Mouse (Mus musculus): ENCODE results near the gene Mybl2.

Mybl2 gene

DNA sequence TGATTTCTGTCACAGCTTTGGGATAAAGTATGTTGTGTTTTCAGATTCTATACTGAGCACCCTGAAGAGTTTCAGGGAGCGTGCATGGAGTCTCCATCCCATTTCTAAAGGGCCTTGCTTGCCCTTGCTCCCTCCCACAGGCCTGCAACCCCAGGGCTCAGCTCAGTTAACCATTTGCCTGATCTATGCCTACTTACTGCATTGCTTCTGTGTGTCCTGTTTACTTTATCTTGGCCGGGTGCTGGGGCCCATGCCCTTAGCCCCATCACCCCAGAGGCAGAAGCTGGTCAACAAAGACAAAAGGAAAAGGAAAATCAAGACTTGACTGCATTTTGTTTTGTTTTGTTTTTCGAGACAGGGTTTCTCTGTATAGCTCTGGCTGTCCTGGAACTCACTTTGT is 17.1 kb downstream of the Mybl2 start:
- no peak for DNase-seq (ENCODE audit: low spot score in 2 of 2)

DNA sequence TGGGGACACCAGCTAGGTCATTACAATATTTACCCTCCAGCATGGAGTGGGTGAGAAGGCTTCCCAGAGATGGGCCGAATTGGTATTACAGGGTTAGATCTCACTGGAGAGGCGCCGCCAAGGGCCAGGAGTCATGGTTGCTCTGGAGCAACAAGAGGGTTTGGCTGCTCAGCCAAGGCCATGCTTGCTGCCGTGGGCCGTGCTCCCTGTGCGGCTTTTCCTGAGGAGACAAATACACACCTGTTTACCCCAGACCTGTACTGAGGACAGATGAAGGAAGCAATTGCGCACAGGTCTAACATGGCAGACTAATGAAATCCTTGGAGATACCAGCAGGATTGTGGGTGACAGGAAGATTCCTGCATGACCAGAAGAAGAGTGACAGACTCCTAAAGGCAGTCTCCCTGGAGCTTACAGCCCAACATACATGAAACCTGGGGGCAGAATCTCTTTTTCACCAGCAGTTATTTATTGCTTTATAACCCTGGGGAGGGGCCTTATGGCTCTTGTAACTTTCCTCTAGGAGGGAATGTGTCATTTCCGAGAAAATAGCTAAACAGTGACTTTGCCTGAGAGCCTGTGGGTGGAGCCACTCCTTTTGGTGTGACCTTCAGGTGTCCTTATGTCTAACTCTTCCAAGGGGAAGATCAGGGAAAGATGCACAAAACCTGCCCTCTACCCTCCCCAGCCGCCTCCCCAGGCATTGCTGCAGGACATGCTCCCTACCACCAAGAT is 18.7 kb downstream of the Mybl2 start:
- DNase-seq (ENCODE audit: low spot score in 2 of 2): no peak

DNA sequence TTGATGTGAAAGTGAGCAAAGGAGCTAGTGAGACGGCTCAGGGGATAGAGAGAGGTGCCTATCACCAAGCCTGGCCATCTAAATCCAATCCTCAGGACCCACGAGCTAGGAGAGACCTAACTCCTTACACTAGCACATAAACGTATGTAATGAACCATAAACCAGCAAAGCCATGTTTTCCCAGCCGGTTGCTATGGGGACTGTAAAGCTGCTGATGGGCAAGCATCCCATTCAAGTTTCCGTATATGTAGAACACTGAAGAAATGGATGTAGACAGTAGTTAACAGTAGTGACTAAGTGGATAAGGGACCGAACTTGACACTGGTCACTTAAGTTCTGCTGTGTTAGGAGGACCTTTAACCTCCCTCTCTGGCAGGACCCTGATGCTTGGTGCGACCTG is 19.5 kb downstream of the Mybl2 start:
- no peak for DNase-seq (ENCODE audit: low spot score in 2 of 2)

DNA sequence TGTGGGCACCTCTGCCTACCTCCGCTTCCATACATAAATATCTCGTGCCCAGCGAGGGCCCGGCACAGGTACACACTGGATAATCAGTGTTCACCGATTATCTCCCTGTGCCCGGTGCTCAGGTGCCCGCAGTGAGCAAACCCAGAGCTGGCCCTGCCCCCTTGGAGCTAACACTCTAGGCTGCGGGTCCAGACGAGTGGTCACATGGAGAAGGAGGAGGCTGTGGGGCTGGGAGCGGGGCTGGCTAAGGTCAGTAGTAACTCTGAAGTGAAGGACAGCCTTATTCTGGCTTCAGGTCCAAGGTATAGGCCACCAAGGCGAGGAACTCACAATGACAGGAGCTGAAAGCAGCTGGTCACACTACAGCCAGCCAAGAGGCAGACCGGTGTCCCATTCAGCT is 20.3 kb downstream of the Mybl2 start:
- DNase-seq (ENCODE audit: low spot score in 2 of 2): no peak

DNA sequence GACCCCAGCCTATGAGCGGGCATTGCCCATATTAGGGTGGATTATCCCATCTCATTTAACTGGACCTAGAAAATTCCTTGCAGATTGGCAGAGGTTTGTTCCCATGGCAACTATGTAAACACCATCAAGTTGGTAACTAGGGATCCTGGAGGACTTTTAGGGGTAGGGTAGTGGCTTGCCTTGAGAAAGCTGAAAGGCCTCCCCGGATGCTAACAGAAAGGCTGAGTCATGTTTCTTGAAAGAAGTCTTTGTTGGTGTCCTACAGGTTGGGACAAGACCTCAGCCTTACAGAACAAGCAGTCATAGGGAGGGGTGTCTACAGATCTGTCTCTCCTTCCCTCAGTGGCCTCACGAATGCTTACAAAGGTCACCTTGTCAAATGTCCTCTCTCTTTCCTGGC is 20.7 kb downstream of the Mybl2 start:
- no peak for DNase-seq (ENCODE audit: low spot score in 2 of 2)

DNA sequence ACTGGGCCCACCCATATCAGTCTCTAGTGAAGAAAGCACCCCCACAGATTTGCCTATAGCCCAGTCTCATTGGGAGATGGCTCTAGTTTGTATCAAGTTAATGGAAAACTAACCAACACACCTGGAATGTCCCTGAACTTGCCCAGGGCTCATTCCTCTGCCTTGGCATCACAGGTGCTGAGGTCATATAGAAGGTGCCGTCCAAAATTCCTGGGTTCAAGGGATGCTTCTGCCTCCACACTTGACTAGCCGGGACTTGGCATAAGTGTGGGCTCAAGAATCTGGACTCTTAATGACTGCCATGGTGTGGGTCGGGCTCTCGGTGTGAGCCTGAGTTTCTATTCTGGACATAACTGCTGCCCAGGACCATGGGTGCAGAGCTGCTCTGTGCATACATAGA is 24.6 kb downstream of the Mybl2 start:
- DNase-seq (ENCODE audit: low spot score in 2 of 2): no peak

DNA sequence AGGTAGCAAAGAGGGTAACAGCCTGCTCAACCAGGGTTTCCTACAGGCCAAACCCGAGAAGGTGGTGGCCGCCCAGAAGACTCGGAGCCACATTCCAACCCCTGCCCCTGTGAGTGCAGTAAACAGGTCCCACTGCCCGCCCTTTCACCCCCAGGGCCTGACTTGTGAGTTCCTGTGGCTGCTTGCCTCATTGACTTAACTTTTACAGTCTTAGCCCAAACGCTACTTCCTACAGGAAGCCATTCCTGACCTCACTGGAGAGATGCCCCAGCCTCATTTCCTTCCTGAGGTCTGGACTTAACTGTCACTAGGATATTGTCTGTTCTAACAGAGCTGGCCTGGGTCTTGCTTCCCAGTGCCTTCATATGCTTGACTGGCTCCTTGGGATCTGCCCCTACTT is 28.1 kb downstream of the Mybl2 start:
- DNase-seq (ENCODE audit: low spot score in 2 of 2): no peak

DNA sequence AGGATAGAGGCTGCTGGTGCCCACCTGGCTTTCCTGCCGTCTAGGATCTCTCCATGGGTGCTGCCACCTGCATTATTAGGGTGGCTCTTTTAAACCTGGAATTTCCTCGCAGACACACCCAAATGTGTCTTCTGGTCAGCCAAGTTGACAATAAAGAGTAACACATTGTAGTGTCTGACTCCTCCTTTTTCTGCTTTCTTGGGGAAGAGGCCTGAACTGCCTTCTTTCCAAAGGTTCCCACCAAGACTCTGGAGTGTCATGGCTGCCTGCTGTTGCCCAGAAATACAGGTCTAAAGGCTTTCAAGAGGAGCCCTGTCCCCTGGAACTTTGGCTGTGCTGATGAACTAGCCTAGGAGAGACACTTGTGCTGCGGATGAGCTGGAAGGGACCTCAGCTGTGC is 30.0 kb downstream of the Mybl2 start:
- DNase-seq (ENCODE audit: low spot score in 2 of 2): no peak

DNA sequence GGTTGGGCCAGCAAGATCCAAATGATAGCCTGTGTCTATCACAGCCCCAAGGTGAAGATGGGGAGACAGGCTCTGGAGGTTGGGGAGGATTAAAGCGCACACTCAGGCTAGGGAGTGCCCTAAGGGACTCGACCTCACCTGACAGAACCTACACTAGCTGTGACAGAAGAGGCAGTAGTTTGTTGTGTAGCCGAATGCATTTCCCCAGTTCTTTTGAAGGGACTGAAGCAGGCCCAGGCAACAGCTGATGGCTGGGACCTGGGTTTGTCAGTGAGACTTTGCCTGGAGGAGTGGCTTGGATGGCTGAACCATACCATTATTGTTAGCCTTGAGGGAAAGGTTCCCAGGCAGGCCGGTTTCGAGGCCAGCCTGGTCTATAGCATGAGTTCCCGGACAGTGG is 30.6 kb downstream of the Mybl2 start:
- no peak for DNase-seq (ENCODE audit: low spot score in 2 of 2)

DNA sequence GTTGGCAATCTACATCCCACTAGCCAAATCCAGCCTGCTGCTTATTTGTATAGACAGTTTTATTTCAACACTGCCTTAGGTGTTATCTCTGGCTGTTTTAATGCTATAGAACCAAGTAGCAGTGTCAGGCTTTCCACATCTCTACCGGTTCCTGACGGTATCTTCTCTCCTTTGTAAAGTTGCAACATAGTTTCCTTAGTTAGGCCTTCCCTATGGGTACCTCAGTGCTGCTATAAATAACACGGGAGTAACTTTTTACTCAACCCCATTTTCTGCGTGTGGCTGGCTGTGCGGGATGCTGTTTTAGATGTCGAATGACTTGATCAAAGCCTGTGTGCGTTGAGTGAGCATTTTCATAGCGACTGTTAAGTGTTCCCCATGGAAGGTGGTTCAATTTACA is 32.1 kb downstream of the Mybl2 start:
- no peak for DNase-seq (ENCODE audit: low spot score in 2 of 2)

DNA sequence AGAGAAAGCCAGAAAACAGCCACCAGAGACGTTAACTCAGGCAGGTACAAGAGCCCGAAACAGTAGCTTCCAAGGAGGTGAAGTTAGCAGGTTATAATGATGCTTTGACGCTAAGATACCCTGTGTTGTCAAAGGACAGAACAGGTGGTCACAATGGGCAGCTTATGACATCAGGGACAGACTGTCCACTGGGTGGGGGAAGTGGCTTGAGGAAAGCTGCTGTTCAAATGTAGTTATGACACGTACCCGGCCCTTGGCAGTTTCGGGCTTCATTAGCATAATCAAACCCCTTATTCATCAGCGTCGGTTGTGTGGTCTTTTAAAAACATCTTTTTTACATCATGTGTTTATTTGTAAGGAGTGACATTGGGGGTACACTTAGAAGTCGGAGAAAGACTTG is 33.2 kb downstream of the Mybl2 start, which contains the start of gene Gtsf1l:
Gtsf1l (minus strand) TSS at position 128 of the 400 bp plus-strand sequence.
- DNase-seq (ENCODE audit: low spot score in 2 of 2): no peak

DNA sequence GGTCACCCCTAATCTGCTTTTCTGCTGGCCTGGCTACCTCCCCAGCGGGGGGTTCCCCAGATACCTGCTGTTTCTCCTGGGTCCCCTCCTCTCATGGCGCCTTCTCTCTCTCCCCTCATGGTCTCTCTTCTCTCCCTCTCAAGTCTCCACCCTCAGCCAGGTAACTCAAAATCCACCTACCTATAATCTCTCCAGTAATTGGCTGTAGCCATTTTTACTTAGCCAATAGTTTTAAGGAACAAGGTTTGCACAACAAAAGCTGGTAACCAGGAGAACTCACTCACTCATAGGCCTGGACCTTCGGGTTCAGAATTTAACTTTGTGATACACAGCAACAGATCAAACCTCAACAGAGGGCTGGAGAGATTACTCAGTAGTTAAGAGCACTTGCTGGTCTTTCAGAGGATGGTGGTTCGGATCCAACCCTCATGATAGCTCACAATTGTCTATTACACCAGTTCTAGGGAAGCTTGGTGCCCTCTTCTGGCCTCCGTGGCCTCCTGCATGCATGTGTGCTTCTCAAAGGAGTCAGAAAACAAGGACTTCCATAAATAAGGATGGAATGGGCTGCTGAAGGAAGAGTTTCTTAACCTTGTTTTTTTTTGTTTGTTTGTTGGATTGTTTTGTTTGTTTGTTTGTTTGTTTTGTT is 35.1 kb downstream of the Mybl2 start:
- DNase-seq (ENCODE audit: low spot score in 2 of 2): no peak

DNA sequence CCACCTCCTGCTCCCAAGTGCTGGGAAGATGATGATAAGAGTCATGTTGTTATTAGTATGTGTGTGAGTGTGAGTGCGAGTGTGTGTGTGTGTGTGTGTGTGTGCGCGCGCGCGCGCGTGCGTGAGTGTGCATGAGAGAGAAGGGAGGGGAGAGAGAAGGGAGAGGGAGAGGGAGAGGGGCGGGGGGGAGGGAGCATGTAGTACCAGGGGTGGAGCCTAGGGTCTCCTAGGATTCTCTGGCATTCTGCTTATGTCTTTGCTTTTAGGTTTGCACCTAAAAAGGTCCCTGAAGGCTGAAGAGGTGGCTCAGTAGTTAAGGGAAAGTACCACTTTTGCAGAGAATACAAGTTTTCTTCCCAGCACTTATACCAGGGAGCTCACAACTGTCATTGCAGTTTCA is 40.4 kb downstream of the Mybl2 start:
- DNase-seq (ENCODE audit: low spot score in 2 of 2): no peak

DNA sequence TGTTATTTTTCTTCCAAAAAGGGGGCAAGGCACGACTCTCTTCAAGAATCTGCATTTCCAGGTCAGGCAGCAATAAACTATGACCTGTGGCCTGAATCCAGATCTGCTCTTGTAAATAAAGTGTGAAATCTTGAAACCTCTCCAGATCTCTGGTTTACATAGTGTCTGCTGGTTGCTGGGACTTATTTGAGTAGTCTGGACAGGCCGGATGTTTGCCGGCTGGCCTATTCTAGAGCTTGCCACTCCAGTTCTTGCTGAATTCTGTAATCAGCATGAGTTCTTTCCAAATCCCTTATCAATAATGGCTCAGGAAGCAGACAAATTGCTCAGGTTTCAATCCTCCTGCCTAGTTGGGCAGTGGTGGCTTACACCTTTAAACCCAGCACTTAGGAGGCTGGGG is 41.3 kb downstream of the Mybl2 start:
- no peak for DNase-seq (ENCODE audit: low spot score in 2 of 2)

DNA sequence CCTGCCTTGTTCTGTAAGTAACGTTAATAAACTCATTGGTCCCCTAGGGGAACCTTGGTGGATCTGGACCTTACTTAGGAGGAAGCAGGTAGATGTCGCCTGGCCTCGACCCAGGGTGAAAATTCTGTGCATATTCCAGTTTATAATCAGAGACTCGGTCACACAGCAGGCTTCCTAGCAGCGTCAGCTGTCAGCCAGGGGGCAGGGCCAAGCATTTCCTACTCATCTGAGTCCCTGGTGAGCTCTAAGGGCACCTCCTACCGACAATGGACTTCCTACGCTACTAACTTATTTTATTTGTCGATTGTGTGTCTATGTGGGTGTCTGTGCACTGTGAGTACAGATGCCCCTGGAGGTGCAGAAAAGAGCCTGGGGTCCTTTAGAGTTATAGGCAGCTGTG is 45.4 kb downstream of the Mybl2 start:
- DNase-seq (ENCODE audit: low spot score in 2 of 2): no peak

DNA sequence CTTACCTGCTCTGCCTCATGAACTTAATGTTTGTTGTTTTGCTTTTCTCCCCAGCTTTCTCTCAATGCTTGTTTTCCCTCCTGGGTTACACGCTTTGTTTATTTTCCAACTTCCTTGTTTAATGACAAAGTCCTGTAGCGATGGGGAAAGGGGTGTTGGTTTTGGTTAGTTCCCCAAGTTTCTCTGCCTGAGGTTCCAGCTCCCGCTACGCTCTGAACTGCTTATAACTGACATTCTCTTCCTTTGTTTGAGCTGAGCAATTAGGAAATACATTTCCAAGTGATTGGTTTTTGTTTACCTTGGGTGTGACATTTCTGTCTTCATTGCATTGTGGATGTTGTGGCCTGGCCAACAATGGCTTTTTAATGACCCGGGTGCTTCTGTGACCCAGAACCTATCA is 46.1 kb downstream of the Mybl2 start:
- DNase-seq (ENCODE audit: low spot score in 2 of 2): no peak

DNA sequence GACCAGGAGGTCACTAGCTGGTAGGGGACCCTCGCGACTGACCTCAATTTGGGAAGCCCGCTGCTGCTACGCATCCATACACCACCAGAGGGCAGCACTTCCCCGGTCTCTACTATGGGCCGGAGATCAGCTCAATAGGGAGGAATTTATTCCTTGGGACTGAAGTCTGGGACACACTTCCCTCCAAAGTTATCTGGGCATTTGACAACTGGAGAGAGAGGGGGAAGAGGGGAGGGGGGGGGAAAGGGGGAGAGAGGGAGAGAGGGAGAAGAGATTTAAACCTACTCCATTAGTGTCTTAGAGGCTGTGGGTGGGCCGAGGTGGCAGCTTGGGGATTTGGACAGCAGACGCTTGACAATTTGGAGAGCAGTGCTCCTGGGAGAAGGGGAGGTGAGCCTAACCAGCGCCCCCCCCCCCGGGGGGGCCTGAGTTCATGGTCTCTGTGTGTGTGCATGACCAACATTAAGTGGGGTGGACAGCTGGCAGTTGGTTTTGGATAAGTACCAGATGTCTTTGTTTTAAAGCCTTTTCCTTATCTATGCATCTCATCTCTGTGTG is 47.2 kb downstream of the Mybl2 start:
- DNase-seq (ENCODE audit: low spot score in 2 of 2): peak in 1 of 2 experiments; percentile 19

DNA sequence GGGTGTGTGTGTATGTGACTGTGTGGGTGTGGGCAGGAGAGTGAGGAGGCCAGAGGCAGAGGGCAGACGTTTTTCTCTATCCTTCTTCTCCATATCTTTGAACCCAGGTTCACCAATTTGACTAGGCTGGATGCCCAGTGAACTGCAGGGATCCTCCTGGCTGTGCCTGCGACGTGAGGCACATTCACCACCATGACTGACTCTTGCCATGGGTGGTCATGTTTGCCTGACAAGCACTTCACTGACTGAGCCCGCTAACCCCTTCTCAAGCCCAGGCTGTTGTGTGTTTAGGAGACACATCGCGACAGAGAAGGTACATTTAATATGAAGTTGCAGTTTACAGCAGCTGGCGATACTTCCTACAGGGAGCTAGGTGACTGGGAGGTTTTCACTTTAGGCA is 47.7 kb downstream of the Mybl2 start:
- no peak for DNase-seq (ENCODE audit: low spot score in 2 of 2)

DNA sequence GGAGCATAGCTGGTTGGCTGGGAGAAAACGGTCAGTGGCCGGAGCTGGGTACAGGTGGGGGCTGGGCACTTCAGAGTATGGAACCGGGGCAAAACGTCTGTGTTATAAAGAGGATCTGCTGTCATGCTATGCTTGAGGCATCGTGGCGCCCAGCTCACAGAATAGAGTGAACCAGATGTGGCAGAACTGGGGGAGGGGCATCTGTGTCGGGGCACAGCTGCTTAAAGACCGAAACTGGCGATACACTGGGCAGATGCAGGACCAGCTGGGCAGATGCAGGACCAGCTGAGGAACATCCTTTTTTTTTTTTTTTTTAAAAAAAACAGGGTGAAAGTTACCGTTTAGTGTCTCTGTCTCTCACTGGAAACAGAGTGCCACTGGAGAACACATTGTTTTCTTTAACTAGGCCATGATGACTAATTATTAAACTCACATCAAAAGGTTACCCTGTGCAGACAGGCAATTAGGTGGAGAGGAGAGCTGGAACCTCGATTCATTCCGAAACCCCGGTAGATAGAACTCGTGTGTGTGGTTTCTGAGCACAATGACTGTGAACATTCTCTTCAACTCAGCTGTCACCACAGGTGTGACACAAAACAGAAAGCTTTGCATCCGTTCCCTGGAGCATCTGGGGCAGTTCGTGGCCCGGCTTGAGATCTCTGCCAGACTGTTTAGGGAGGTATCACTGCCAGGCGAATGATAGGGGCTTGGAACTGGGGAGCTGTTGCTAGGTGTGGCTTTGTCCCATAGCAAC is 48.6 kb downstream of the Mybl2 start:
- DNase-seq (ENCODE audit: low spot score in 2 of 2): no peak

DNA sequence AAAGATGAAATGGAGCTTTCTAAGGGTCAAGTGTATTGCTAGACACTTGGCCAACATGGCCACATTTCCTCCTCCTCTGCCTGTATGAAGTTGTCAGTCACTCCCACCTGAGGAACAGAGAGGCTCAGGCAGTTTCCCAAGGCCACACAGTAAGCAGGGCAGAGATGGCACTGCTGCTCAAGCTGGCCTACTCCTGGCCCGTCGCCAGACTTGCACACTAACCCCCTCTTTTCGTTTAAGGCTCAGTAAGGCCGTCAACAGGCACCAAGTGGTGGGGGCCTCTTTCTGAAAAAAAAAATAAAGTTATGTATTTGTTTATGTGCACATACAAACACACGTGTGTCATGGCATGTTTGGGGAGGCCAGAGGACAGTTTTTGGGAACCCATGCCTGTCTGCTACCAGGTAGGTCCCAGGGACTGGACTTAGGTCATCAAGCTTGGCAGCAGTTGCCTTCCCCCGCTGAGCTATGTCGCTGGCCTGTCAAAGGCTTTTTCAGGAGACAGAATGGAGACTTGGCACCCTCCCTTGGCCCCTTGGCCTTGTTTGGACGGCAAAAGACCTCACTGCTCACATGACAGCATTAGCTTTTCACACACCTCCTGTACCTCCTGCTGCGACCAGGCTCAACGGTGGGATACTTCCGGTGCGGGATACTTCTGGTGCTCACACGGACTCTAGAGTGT is 49.7 kb downstream of the Mybl2 start:
- DNase-seq (ENCODE audit: low spot score in 2 of 2): no peak

DNA sequence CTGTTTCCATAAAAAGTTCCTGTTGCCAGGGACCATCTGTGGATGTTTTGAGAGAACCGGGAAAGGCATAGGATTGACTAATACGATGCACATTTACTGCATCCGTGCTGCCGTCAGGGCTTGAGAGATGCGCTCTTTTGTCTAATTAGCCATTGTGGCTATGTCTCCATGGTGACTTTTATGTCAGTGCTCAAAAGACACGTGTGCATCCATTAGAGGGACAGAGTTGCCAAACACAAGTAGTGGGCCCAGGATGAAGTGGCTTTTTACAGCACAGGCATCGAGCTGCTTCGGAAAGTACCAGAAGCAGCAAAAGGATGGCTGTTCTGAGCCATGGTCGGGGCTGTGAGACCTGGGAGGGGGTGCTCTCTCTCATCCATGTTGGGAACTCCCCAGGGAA is 53.9 kb downstream of the Mybl2 start:
- DNase-seq (ENCODE audit: low spot score in 2 of 2): no peak

DNA sequence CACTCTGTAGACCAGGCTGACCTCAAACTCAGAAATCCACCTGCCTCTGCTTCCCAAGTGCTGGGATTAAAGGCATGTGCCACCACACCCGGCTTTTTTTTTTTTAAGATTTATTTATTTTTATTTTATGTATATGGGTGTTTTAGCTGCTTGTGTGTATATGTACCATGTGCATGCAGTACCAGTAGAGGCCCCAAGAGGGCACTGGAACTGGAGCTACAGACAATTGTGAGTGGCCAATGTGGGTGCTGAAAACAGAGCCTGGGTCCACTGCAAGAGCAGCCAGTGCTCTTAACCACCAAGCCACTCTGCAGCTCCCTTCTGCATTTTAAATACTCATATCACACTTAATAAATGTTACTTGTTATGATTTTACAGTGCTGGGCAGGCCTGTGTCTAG is 56.2 kb downstream of the Mybl2 start:
- no peak for DNase-seq (ENCODE audit: low spot score in 2 of 2)
